Mouse (Mus musculus): ENCODE measurements at regions not wholly inside any gene's neighbourhood (a gene's known extent, or its start where the extent isn't known, plus 50 kb on each side); places are given as distances from the start of the nearest gene placed in this dataset.

GRCm38 (mm10) chr12:73491370-73491769 lies 54.8 kb downstream of the Tmem30b start:
- DNase-seq (ENCODE audit: low read depth): no peak

GRCm38 (mm10) chr12:73482858-73483257 lies 63.3 kb downstream of the Tmem30b start:
- TF ChIP-seq CTCF (IDR thresholded peaks at IDR 0.05; ENCODE audit: borderline replicate concordance, extremely low read depth, insufficient read depth, insufficient read length): no peak
- no peak for TF ChIP-seq POLR2A (IDR thresholded peaks at IDR 0.05; ENCODE audit: borderline replicate concordance, extremely low read depth, insufficient read depth, insufficient read length, poor library complexity, severe bottlenecking)
- no peak for DNase-seq (ENCODE audit: low read depth)

More at GRCm38 (mm10) chr12:73491370-73491769, 54.8 kb downstream of the Tmem30b start:
- TF ChIP-seq CTCF (IDR thresholded peaks at IDR 0.05; ENCODE audit: borderline replicate concordance, extremely low read depth, insufficient read depth, insufficient read length): no peak
- TF ChIP-seq POLR2A (IDR thresholded peaks at IDR 0.05; ENCODE audit: borderline replicate concordance, extremely low read depth, insufficient read depth, insufficient read length, poor library complexity, severe bottlenecking): no peak

GRCm38 (mm10) chr12:73482275-73482674 lies 63.9 kb downstream of the Tmem30b start:
- TF ChIP-seq POLR2A (IDR thresholded peaks at IDR 0.05; ENCODE audit: borderline replicate concordance, extremely low read depth, insufficient read depth, insufficient read length, poor library complexity, severe bottlenecking): no peak
- no peak for TF ChIP-seq CTCF (IDR thresholded peaks at IDR 0.05; ENCODE audit: borderline replicate concordance, extremely low read depth, insufficient read depth, insufficient read length)
- DNase-seq (ENCODE audit: low read depth): no peak

- no peak for TF ChIP-seq POLR2A (IDR thresholded peaks at IDR 0.05; ENCODE audit: borderline replicate concordance, extremely low read depth, insufficient read depth, insufficient read length, poor library complexity, severe bottlenecking)
- no peak for TF ChIP-seq CTCF (IDR thresholded peaks at IDR 0.05; ENCODE audit: borderline replicate concordance, extremely low read depth, insufficient read depth, insufficient read length)
- no peak for DNase-seq (ENCODE audit: low read depth)
These were observed 64.5 kb downstream of the Tmem30b start for GRCm38 (mm10) chr12:73481705-73482104.

GRCm38 (mm10) chr12:73481165-73481564 lies 65.0 kb downstream of the Tmem30b start:
- no peak for DNase-seq (ENCODE audit: low read depth)
- TF ChIP-seq CTCF (IDR thresholded peaks at IDR 0.05; ENCODE audit: borderline replicate concordance, extremely low read depth, insufficient read depth, insufficient read length): no peak
- TF ChIP-seq POLR2A (IDR thresholded peaks at IDR 0.05; ENCODE audit: borderline replicate concordance, extremely low read depth, insufficient read depth, insufficient read length, poor library complexity, severe bottlenecking): no peak

GRCm38 (mm10) chr12:73480610-73480971 lies 65.6 kb downstream of the Tmem30b start:
- DNase-seq (ENCODE audit: low read depth): no peak
- TF ChIP-seq POLR2A (IDR thresholded peaks at IDR 0.05; ENCODE audit: borderline replicate concordance, extremely low read depth, insufficient read depth, insufficient read length, poor library complexity, severe bottlenecking) (no peak), CTCF (IDR thresholded peaks at IDR 0.05; ENCODE audit: borderline replicate concordance, extremely low read depth, insufficient read depth, insufficient read length) (no peak)

GRCm38 (mm10) chr12:73479932-73480609 lies 66.1 kb downstream of the Tmem30b start:
- no peak for DNase-seq (ENCODE audit: low read depth)
- no peak for TF ChIP-seq CTCF (IDR thresholded peaks at IDR 0.05; ENCODE audit: borderline replicate concordance, extremely low read depth, insufficient read depth, insufficient read length)
- no peak for TF ChIP-seq POLR2A (IDR thresholded peaks at IDR 0.05; ENCODE audit: borderline replicate concordance, extremely low read depth, insufficient read depth, insufficient read length, poor library complexity, severe bottlenecking)

- DNase-seq (ENCODE audit: low read depth): no peak
- TF ChIP-seq POLR2A (IDR thresholded peaks at IDR 0.05; ENCODE audit: borderline replicate concordance, extremely low read depth, insufficient read depth, insufficient read length, poor library complexity, severe bottlenecking) (no peak), CTCF (IDR thresholded peaks at IDR 0.05; ENCODE audit: borderline replicate concordance, extremely low read depth, insufficient read depth, insufficient read length) (no peak)
These were observed 67.6 kb downstream of the Tmem30b start for GRCm38 (mm10) chr12:73478641-73479040.

GRCm38 (mm10) chr12:73476421-73476858 lies 69.8 kb downstream of the Tmem30b start:
- TF ChIP-seq CTCF (IDR thresholded peaks at IDR 0.05; ENCODE audit: borderline replicate concordance, extremely low read depth, insufficient read depth, insufficient read length): no peak
- TF ChIP-seq POLR2A (IDR thresholded peaks at IDR 0.05; ENCODE audit: borderline replicate concordance, extremely low read depth, insufficient read depth, insufficient read length, poor library complexity, severe bottlenecking): no peak
- DNase-seq (ENCODE audit: low read depth): no peak

- DNase-seq (ENCODE audit: low read depth): no peak
- TF ChIP-seq POLR2A (IDR thresholded peaks at IDR 0.05; ENCODE audit: borderline replicate concordance, extremely low read depth, insufficient read depth, insufficient read length, poor library complexity, severe bottlenecking) (no peak), CTCF (IDR thresholded peaks at IDR 0.05; ENCODE audit: borderline replicate concordance, extremely low read depth, insufficient read depth, insufficient read length) (no peak)
These were observed 70.4 kb downstream of the Tmem30b start for GRCm38 (mm10) chr12:73475774-73476173.

GRCm38 (mm10) chr12:73475020-73475419 lies 71.2 kb downstream of the Tmem30b start:
- DNase-seq (ENCODE audit: low read depth): no peak
- TF ChIP-seq POLR2A (IDR thresholded peaks at IDR 0.05; ENCODE audit: borderline replicate concordance, extremely low read depth, insufficient read depth, insufficient read length, poor library complexity, severe bottlenecking): no peak
- TF ChIP-seq CTCF (IDR thresholded peaks at IDR 0.05; ENCODE audit: borderline replicate concordance, extremely low read depth, insufficient read depth, insufficient read length): no peak

GRCm38 (mm10) chr12:73473111-73473510 lies 73.1 kb downstream of the Tmem30b start:
- no peak for DNase-seq (ENCODE audit: low read depth)
- TF ChIP-seq POLR2A (IDR thresholded peaks at IDR 0.05; ENCODE audit: borderline replicate concordance, extremely low read depth, insufficient read depth, insufficient read length, poor library complexity, severe bottlenecking) (no peak), CTCF (IDR thresholded peaks at IDR 0.05; ENCODE audit: borderline replicate concordance, extremely low read depth, insufficient read depth, insufficient read length) (no peak)
